Mouse (Mus musculus) liver, embryonic 14.5 days (tissue): ENCODE data around the gene 9230102O04Rik. TPM values are rescaled to one million over a fixed set of nuclear protein-coding genes. Genes with fewer than 3 reads are reported as not detected.

Experiments
- ATAC-seq: fragments of 200-750 bp; cut with Nextera tagmentation; 2 replicates; pipeline ENCODE4 v1.8.0; 2017; ENCODE audit warnings: moderate number of reproducible peaks, mild to moderate bottlenecking, moderate library complexity; ENCODE audit not compliant: insufficient read depth
- DNase-seq, 3 experiments: peaks; one replicate each; pipeline ENCODE4 v3.0.0-alpha.2; 2012 to 2013; ENCODE audit warnings: low read depth in 3 of 3, low spot score in 3 of 3
- H3K27ac ChIP-seq: fragments of 300-500 bp; sonication (generic); 2 replicates; pipeline ENCODE4 v1.5.1; 2014; ENCODE audit warnings: moderate library complexity, mild to moderate bottlenecking, control low read depth, inconsistent platforms
- H3K27me3 ChIP-seq: fragments of 300-500 bp; sonication (generic); 2 replicates; pipeline ENCODE4 v1.6.1; 2014; ENCODE audit warnings: mild to moderate bottlenecking, low read length, moderate library complexity; ENCODE audit not compliant: control insufficient read depth, insufficient read depth
- H3K36me3 ChIP-seq: fragments of 300-500 bp; sonication (generic); replicated peaks from 2 replicates; pipeline ENCODE4 v1.6.1; 2014; ENCODE audit warnings: low read depth; ENCODE audit not compliant: control insufficient read depth, insufficient read depth
- H3K4me1 ChIP-seq, 2 experiments: fragments of 200-500 bp in 1 of 2; fragments of 300-500 bp in 1 of 2; sonication (generic) in 1 of 2; replicated peaks; 2 replicates each; pipeline ENCODE4 v1.6.1; 2012 to 2014; ENCODE audit warnings: antibody characterized with exemption in 1 of 2, inconsistent platforms in 1 of 2, low read length in 1 of 2; ENCODE audit not compliant: control insufficient read depth in 2 of 2, insufficient read depth in 2 of 2
- H3K4me2 ChIP-seq: fragments of 300-500 bp; sonication (generic); 2 replicates; pipeline ENCODE4 v1.6.1; 2014; ENCODE audit warnings: low read depth, mild to moderate bottlenecking, control low read depth, moderate library complexity
- H3K4me3 ChIP-seq, 2 experiments: fragments of 200-500 bp in 1 of 2; fragments of 300-500 bp in 1 of 2; sonication (generic) in 1 of 2; 2 replicates each; pipeline ENCODE4 v1.5.1; 2012 to 2014; ENCODE audit warnings: low read depth in 2 of 2, low read length in 2 of 2, mild to moderate bottlenecking in 2 of 2, control low read depth in 1 of 2, inconsistent platforms in 1 of 2, moderate library complexity in 1 of 2; ENCODE audit not compliant: insufficient read depth in 1 of 2
- H3K9ac ChIP-seq: fragments of 300-500 bp; sonication (generic); replicated peaks from 2 replicates; pipeline ENCODE4 v1.6.1; 2014; ENCODE audit warnings: mild to moderate bottlenecking, control low read depth, moderate library complexity
- H3K9me3 ChIP-seq: fragments of 300-500 bp; sonication (generic); 2 replicates; pipeline ENCODE4 v1.6.1; 2016; ENCODE audit warnings: low read length, mixed read lengths; ENCODE audit not compliant: control insufficient read depth
- CTCF ChIP-seq: IDR thresholded peaks from 2 replicates; pipeline ENCODE4 v1.5.1; 2016; ENCODE audit warnings: antibody characterized with exemption, low read depth, control low read depth
- EP300 ChIP-seq: IDR thresholded peaks from 2 replicates; pipeline ENCODE4 v1.6.1; 2016; ENCODE audit warnings: antibody characterized with exemption, low read depth
- WGBS: fragments of 180-500 bp; shearing (Covaris S2); extraction: QIAGEN DNeasy Blood & Tissue Kit; methylation state at CpG from one replicate; pipeline ENCODE4 v1.1.7; 2014; ENCODE audit not compliant: insufficient replicate concordance; 5-methylcytosine and 5-hydroxymethylcytosine counted together
- polyA plus RNA-seq, 2 experiments: library from polyadenylated mRNA; depleted of rRNA in 1 of 2; stranded (reverse) in 1 of 2; unstranded in 1 of 2; fragments of >200 nt; fragmentation: Nextera tagmentation in 1 of 2; extraction: Ambion mirVana in 1 of 2; gene quantifications; 2 replicates each; pipeline versions ENCODE4 v1.2.1 to v1.2.3; 2012 to 2014

9230102O04Rik gene
- polyA plus RNA-seq, 2 experiments, result not detected

- Histone ChIP-seq H3K36me3 (no peaks in the 10 kb centered on the region; the same call in 1 of the 2 replicates), H3K27me3 (no peaks in the 10 kb centered on the region), H3K4me2 (no peak overlapping the region), H3K4me3 (no peak overlapping the region), H3K4me1 (peaks cover 0 to 5% of the 10 kb centered on the region in 2 experiments; a peak in 1 of 4 replicates), H3K27ac (no peak overlapping the region; the same call in 1 of the 2 replicates), H3K9ac (no peak overlapping the region), H3K9me3 (no peaks in the 10 kb centered on the region)
- WGBS, result 74% methylated on average over 17 of the region's 17 CpGs
- ATAC-seq, result peak; percentile 67
- TF ChIP-seq CTCF (no peak), EP300 (no peak)
- DNase-seq, result peak in 2 of 3 experiments; percentile 15 to 17
Observed at GRCm38 (mm10) chr2:9918691-9919471, 29.5 kb upstream of the 9230102O04Rik start.

- no peak overlapping the region for H3K4me3 ChIP-seq
- no peak overlapping the region for H3K4me2 ChIP-seq
- TF ChIP-seq CTCF, result no peak
- TF ChIP-seq EP300, result no peak
- no peaks in the 10 kb centered on the region; the same call in 1 of the 2 replicates for H3K36me3 ChIP-seq
- H3K9ac ChIP-seq, result no peak overlapping the region
- ATAC-seq, result no peak
- no peaks in the 10 kb centered on the region for H3K27me3 ChIP-seq
- 80% methylated on average over 9 of the region's 9 CpGs for WGBS
- no peaks in the 10 kb centered on the region for H3K9me3 ChIP-seq
- H3K4me1 ChIP-seq, result peaks cover 0 to 5% of the 10 kb centered on the region in 2 experiments; a peak in 1 of 4 replicates
- DNase-seq, result no peak
- no peak overlapping the region for H3K27ac ChIP-seq
Observed at GRCm38 (mm10) chr2:9917602-9918001, 28.3 kb upstream of the 9230102O04Rik start.

GRCm38 (mm10) chr2:9905995-9906394 lies 16.7 kb upstream of the 9230102O04Rik start:
- peaks cover 2 to 7% of the 10 kb centered on the region in 2 experiments; a peak in 3 of 4 replicates for H3K4me1 ChIP-seq
- no peak overlapping the region for H3K9ac ChIP-seq
- H3K27ac ChIP-seq, result no peak overlapping the region
- no peaks in the 10 kb centered on the region for H3K36me3 ChIP-seq
- peak overlapping the region; percentile 28 to 34 for H3K4me3 ChIP-seq
- peak overlapping the region; percentile 48 for H3K4me2 ChIP-seq
- DNase-seq, result no peak
- no peaks in the 10 kb centered on the region; the same call in 1 of the 2 replicates for H3K27me3 ChIP-seq
- TF ChIP-seq CTCF, result no peak
- 0 out of 2 replicates have a peak, but pooled peaks have one; percentile 20 for TF ChIP-seq EP300
- ATAC-seq, result peak; percentile 70
- 2% methylated on average over 11 of the region's 11 CpGs for WGBS
- no peaks in the 10 kb centered on the region for H3K9me3 ChIP-seq

DNA sequence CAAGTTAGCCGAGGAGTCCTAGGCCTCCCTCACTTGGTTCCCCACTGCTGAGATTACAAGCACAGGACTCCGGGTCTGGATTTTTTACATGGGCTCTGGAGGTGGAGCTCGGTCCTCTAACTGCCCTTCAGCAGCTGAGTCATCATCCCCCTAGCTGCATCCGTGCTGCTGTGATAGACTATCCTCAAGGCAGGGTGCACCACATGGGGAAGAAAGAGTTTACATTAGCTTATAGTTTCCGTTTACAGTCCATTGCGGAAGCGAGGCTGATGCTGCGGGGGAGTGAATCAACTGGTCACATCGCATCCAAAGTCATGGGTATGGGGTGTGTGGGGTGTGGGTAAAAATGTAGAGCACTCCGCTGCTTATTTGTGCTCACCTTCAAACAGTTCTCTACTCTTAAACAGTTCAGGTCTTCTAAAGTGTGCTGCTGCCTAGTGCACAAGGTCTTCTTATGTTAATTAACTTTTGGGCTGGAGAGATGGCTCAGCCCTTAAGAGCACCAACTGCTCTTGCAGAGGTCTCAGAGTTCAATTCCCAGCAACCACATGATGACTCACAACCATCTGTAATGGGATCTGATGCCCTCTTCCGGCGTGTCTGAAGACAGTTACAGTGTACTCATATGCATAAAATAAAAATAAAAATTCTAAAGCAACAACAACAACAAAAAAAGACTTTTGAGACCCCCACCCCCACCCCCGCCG lies 14.7 kb upstream of the 9230102O04Rik start:
- 40% methylated on average over 14 of the region's 14 CpGs for WGBS
- no peak overlapping the region for H3K4me3 ChIP-seq
- H3K27ac ChIP-seq, result no peak overlapping the region
- TF ChIP-seq EP300 (no peak), CTCF (no peak)
- H3K4me2 ChIP-seq, result no peak overlapping the region
- ATAC-seq (no peak), DNase-seq (no peak)
- no peaks in the 10 kb centered on the region; the same call in 1 of the 2 replicates for H3K27me3 ChIP-seq
- H3K4me1 ChIP-seq, result peaks cover 2 to 7% of the 10 kb centered on the region in 2 experiments; a peak in 3 of 4 replicates
- no peaks in the 10 kb centered on the region for H3K36me3 ChIP-seq
- no peak overlapping the region for H3K9ac ChIP-seq
- no peaks in the 10 kb centered on the region for H3K9me3 ChIP-seq

- Histone ChIP-seq H3K27me3 (peaks cover 46% of the 10 kb centered on the region), H3K9ac (no peak overlapping the region), H3K4me1 (no peaks in the 10 kb centered on the region), H3K4me3 (no peak overlapping the region), H3K36me3 (no peaks in the 10 kb centered on the region), H3K4me2 (no peak overlapping the region), H3K27ac (no peak overlapping the region), H3K9me3 (no peaks in the 10 kb centered on the region)
- 18% methylated on average over 8 of the region's 8 CpGs for WGBS
- TF ChIP-seq CTCF (no peak), EP300 (no peak)
- no peak for DNase-seq
- no peak for ATAC-seq
Observed at GRCm38 (mm10) chr2:9897846-9898245, 8.5 kb upstream of the 9230102O04Rik start.
